Mouse (Mus musculus) thymus, postnatal 14 days (tissue): ENCODE measurements around the gene Glipr2.

Experiments used
- DNase-seq: peaks from one replicate; pipeline ENCODE4 v3.0.0; 2021

The Glipr2 gene

GRCm38 (mm10) chr4:43971541-43972136, 14.4 kb downstream of the Glipr2 start:
- no peak for DNase-seq

- DNase-seq: peak; percentile 73
These were observed 15.0 kb downstream of the Glipr2 start for GRCm38 (mm10) chr4:43972137-43972591.

DNA sequence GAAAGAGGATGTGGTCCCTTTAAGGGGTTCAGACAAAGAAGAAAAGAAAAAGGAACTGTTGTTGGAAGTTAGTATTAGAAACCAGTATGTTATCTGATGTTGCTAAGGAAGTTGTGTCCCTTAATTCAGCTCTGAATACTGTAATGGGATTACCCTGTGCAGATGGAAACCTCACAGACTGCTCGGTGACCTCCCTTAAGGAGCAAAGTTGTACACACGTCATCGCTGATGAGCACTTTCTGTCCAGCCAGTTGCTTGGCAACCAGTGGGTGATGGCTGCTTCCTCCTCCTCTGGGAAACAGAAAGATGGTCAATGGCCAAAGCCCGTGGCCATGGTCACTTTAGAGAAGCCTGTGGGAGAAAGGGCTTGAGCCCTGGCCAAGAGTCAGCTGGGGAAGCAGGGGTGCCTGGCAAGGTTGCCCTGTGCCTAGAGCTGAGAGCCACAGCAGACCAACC, 16.4 kb downstream of the Glipr2 start:
- DNase-seq: no peak

GRCm38 (mm10) chr4:43974914-43975616, 17.9 kb downstream of the Glipr2 start:
- DNase-seq: no peak

DNA sequence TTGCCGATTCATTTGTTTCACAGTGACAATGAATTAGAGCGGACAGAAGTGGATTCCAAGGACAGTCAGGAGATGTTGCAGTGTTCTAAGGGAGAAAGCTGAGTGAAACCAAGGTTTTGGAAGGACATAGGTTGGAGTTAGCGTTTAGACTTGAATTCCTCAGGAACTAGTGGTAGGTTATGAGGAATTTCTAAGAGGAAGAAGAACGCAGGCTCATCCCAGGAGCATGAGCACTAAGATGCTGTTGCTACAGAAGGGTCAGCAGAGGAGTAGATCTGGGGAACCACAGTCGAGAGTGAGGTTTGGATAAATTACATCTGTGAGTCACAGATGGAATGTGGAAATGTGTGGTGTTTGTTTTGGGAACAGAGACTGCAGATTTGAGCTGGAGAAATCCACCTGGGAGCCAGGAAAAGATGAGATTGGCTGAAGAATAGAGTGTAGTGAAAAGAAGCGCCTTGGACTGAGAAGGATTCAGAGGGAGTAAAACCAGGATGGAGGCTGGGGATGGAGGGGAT, 19.1 kb downstream of the Glipr2 start:
- DNase-seq: no peak

GRCm38 (mm10) chr4:43978521-43979443, 21.6 kb downstream of the Glipr2 start:
- peak; percentile 3 for DNase-seq

GRCm38 (mm10) chr4:43979746-43980145, 22.5 kb downstream of the Glipr2 start:
- DNase-seq: peak; percentile 1

DNA sequence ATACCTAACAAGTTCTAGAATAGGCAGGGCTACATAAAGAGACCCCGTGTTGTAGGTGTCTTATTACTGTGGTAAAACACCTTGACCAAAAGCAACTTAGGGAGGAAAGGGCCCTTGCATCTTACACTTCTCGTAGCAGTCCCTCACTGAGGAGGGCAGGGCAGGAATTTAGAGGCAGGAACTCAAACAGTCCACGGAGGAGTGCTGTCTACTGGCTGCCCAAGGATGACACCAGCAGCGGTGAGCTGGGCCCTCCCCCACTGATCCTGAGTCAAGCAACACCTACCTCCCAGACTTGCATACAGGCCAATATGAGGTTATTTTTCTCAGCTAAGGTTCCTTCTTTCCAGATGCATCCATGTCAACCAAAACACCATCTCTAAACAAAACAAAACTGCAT, 23.0 kb downstream of the Glipr2 start:
- DNase-seq: no peak

GRCm38 (mm10) chr4:43980846-43981245, 23.6 kb downstream of the Glipr2 start:
- DNase-seq: no peak

GRCm38 (mm10) chr4:43981251-43981650, 24.1 kb downstream of the Glipr2 start:
- no peak for DNase-seq

DNA sequence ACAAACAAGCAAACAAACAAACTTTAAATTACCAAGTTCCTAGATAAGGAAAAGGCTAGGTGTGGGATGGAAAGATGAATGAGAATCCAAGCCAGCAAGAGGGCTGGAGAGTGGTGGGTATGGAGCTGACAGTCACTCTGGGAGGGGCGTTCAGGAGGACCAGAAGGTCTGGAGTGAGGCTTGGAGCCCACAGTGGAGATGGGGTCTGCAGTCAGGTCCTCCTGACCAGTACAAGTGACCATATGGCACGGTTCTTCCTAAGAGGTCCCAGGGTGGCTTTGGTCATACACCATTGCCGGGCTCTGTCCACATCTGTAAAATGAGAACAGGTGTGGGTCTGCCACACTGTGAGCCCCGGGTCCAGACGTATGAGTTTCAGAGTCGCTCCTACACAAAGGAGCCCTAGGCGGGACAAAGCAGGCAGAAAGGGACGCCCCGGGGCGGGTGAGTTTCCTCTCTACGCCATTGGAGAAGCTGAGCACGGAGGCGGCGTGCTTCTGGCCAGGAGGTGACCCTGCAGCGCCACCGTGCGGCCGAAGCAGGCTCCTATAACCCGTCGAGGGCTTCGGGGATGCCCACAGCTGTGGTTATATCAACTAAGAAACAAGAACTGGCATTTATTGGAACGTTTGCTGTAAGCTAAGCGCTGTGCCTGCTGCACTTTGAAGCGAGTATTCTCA, 25.0 kb downstream of the Glipr2 start:
- DNase-seq: peak; percentile 97

DNA sequence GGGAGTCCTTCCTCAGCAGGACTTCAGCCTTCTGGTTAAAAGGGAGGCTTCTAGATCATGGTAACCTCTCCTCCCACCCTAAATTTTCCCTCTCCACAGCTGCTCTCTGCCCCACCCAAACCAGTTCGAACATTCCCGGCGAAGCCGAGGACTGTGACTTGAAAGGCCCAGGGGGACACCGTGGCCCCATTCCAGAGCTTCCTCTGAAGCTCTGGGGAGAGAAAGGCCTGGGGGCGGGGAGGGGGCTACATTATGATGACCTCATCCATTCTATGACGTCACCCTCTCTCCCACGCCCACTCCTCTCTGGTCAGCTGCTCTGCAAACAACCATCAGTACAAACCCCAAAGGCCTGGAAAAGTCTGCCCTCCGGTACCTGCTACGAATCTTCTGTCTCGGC, 26.0 kb downstream of the Glipr2 start, which contains the start of gene Ccin:
Gene Ccin (plus strand): TSS at position 303 of the 400 bp plus-strand sequence.
- no peak for DNase-seq

GRCm38 (mm10) chr4:43983756-43984155, 26.6 kb downstream of the Glipr2 start:
- no peak for DNase-seq

GRCm38 (mm10) chr4:43984326-43984725, 27.1 kb downstream of the Glipr2 start:
- DNase-seq: no peak

DNA sequence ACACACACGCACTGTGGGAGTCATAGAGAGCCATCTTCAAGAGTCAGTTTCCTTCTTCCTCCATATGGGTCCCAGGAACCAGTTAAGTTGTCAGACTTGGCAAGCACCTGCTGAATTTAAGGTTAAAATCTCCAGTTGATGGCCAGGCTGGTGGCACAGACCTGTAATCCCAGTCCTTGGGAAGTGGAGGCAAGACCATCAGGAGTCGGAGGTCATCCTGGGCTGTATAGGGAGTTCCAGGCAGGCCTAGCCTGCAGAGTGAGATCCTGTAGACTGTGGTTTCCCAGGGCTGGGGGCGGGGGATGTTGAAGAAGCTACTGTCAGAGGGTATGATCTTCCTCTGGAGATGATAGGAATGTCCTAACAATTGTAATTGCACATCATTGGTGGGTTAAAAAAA, 31.8 kb downstream of the Glipr2 start:
- no peak for DNase-seq

GRCm38 (mm10) chr4:43993072-43993471, 35.9 kb downstream of the Glipr2 start:
- no peak for DNase-seq

DNA sequence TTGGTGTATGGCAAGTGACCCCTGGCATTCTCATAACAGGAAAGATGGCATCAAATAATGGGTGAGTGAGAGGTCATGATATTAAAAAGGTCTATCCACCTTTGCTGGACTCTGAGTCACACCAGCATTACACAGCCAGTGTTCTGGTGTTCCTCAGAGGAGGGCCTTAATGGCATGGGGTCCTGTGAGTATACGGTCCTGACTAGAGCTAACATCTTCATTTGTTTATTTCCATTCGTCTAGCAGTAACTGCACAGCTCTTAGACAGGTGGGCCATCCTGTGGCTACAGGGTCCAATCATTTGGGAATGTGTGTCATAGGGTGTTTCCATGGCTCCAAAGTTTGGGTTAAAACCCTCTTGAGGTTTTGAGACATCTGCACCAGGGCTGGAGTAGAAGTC, 37.1 kb downstream of the Glipr2 start:
- DNase-seq: peak; percentile 1

DNA sequence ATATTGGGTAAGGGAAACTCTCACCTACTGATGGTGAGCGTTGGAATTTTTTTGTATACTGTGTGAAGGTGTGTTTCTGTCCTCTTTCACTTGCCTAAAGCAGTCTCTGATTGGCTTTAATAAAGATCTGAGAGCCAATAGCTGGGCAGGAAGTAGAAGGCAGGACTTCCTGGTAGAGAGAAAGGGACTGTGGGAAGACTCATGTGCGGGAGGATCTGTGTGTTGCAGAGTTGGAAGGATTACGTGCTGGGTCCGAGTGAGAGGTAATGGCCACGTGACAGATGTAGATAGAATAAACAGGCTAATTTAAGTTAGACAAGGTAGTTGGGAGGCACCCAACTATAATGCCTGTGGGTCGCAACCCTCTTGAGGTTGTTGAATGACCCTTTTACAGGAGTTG, 46.4 kb downstream of the Glipr2 start:
- no peak for DNase-seq

- no peak for DNase-seq
These were observed 46.9 kb downstream of the Glipr2 start, which contains the start of gene Clta for GRCm38 (mm10) chr4:44004126-44004525. Gene Clta (plus strand): TSS chr4:44004452.

DNA sequence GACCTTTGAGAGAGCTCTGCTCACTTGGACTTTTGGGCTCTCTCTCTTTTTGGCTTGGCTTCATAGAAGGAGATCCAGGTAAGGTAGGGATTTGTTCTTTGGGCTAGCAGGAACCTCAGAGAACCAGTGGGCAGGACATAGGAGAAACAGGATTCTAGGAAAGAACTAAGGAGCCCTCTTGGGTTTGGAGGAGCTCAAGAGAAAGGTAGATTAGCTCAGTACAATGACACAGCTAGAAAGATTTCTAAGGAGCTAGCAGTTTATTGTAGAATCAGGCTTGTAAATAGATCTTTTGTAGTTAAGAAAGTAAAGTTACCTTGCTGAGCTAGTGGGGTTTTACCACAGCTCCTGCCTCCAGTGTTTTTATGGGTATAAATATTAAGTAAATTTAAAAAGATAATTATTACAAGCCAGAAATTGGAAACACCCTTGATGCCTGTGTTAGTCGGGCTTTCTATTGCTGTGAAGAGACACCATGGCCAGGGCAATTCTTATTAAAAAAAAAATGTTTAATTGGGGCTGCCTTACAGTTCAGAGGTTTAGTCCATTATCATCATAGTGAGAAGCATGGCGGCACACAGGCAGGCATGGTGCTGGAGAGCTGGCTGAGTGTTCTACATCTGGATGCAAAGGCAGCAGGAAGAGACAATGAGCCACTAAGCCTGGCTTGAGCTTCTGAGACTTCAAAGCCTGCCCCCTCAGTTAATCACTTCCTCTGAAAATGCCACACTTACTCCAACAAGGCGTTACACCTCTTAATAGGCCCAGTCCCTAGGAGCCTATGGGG, 47.6 kb downstream of the Glipr2 start:
- DNase-seq: no peak

DNA sequence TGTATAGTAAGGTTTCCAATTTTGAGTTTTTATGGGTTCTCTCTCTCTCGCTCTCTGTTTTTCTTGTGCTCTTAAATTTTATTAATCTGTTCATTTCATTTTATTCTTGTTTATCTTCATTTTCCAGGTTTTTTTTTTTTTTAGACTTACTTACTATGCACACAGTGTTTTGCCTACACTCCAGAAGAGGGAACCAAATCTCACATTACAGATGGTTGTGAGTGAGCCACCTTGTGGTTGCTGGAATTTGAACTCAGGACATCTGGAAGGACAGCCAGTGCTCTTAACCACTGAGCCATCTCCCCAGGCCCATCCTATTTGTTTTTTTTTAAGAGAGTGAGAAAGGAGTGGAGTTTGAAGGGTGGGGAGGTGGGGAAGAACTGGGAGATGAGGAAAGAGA, 53.0 kb downstream of the Glipr2 start:
- no peak for DNase-seq

DNA sequence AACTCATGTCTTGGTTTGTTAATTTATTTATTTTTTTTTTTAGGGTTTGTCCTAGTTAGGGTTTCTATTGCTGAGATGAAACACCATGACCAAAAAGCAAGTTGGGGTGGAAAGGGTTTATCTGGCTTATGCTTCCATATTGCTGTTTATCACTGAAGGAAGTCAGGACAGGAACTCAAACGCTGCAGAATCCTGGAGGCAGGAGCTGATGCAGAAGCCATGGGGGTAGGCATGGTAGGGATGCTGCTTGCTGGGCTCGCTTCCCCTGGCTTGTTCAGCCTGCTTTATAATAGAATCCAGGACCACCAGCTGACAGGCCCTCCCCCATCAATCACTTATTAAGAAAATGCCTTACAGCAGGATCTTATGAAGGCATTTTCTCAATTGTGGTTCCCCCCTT, 53.7 kb downstream of the Glipr2 start:
- DNase-seq: no peak
